Mouse (Mus musculus) right cerebral cortex, postnatal 4 days (tissue): Measurements from ENCODE around the gene Hoxd11.

ENCODE experiments used
- DNase-seq: peaks from one replicate; pipeline ENCODE4 v3.0.0-alpha.2; 2022

Hoxd11 gene

DNA sequence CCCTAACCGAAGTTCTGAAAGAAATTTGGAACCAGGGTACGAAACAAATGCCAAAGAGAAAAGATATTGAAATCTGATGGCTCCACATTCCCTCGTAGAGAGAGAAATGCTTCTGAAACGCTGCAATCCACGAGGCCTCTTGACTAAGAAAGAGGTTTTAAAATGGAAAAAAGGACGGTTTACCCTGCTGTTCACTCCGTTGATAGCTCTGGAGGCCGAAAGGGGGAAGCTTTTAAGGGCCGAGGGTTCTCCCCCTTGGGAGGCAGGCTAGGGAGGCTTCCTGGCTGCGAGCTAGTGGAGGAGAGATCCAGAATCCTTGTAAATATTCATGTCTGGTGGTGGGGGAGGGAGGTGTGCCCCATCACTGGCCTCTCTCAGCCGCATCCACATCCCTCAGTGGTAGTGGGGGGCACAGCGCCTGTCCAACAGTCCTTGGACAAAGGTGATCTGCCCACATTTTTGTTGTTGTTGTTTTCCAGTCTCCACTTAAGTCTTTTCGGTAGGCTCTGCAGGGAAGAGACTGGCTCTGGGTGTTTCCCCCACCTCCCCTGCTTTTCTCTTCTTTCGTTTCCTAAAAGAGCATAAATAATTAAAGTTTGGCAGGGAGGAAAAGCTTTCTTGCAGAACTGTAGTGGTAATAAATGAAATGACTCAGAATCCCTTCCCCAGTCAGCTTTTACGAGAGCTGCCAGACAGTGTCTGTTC is at the start of gene Hoxd11:
Gene Hoxd11 (plus strand): TSS at position 667 of the 705 bp plus-strand sequence.
- no peak for DNase-seq

DNA sequence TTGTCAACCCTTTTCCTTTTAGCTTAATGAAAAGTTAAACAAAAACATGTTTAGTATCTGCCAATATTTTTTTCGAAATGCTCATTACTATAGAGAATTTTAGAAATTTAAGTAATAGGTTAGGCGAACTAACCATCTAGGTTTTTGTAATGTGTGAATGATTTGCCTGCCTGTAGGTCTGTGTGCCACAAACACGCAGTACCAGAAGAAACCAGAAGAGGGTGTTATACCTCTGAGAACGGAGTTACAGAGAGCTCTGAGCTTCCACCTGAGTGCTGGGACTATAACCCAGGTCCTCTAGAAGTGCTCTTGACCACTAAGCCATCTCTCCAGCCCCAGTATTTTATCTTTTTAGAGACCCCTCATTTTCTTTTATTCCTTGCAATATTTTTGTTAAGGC is 43.9 kb upstream of the Hoxd11 start:
- no peak for DNase-seq

DNA sequence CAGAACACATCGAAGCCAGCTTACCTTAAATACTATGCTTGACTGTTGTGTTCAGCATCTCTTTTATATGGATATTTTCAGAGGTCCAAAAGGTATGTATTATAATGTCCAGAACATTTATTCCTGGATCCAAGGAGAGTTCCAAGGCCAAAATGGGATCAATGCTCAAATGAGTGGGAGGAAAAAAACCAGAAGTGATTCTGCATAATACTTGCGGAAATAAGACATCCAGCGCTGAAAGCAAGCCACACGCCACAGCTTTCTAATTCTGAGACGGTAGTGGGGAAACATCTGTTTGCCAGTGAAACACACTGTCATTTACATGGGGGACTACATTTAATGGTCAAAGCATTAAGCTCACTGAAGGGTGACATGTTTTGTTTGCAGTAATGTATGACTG is 36.9 kb upstream of the Hoxd11 start:
- no peak for DNase-seq

DNA sequence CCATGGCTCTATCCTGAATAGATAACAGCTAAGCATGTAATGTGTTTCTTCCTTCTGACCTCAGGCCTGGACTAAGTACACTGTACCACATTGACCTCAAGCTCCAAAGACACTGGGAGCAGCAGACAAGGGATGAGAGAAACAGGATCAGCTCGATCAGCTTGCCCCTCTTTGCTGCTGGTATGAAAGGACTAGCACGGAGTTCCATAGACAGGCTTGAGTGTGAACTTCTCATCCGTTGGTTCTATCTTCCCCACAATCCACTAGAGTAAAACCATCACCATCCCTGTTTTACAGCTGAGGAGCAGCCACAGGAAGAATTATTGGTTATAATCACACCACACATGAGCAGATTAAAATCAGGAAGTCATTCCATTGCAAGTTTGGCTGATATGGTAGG is 33.7 kb upstream of the Hoxd11 start:
- no peak for DNase-seq

DNA sequence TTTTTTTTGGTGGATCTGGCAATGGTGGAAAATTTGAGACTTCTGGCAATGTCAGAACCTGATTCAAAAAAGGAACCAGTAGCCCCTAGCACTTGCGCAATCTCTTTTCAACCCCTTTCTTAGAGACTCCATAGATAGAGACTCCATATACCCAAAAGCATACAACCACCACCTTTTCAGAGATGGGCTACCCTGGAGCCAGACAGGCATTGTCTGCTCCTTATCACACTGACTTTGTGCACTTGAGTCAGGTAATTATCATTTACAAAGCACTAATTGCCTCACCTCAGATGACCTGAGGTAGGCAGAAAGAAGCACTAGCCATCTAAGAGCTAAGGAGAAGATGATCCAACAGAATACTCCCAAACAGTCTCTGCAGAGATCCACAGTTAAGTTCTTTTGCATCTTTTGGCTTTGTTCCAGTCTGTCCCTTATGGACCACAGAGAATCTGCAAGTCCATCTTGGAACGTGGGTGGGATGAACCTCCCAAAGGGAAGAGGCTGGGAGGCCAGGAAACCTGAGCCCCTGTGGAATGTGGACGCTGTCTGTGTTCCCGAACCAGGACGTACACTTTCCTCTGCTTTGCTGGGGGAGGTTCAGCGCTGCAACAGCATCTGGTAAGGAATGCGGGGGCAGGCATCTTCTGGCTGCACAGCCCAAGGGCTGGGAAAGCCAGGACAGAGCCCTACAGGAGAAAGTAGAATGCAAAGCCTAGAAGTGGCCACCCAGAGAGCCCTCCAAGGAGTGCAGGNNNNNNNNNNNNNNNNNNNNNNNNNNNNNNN is 32.1 kb upstream of the Hoxd11 start:
- DNase-seq = no peak

DNA sequence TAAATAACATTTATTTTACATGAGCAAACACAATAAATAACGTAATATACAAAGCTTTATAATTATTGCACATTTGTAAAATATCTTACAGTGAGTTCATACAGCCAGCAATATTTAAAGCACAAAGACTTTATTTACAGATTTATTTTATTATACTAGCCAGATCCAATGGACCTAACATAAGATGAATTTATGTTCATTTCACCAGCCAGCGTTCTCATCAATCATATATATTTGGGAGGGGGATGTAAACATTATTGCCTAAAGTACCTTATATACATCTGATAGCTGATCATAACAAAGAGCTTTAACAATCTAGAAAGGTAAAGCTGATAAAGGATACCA is 26.4 kb upstream of the Hoxd11 start:
- DNase-seq = no peak

DNA sequence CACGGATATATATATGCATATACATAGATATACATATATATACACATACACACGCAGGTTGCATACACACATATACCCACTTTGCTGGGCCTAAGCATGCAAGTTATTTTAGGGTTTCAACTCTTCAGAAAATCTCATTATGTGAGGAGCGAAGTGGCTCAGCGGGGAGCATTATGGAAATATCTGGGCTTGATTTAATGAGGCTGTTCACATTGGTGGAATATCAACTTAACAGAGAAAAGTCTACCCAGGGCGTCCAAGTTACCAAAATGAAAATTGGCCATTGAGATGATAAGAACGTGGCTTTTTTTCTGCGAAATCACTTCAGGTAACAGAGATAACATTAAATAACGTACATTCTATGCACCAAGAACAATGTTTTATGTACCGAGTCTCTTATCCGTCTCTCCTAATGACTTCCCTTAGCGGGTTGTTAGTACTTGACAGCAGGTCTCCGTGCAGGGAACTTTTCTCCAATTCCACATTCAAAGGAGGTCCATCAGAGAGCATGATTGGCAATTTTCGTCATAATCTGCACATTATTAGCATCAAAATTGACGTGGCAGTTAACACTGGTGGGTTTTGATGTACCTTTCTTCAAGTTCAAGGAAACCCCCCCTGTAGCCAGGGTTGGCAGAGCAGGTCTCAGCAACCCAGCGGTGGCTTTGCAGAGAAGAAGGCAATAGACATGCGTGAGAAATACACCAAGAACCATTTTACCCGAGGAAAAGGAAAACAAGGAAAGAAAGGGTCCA is 25.4 kb upstream of the Hoxd11 start:
- DNase-seq = no peak

DNA sequence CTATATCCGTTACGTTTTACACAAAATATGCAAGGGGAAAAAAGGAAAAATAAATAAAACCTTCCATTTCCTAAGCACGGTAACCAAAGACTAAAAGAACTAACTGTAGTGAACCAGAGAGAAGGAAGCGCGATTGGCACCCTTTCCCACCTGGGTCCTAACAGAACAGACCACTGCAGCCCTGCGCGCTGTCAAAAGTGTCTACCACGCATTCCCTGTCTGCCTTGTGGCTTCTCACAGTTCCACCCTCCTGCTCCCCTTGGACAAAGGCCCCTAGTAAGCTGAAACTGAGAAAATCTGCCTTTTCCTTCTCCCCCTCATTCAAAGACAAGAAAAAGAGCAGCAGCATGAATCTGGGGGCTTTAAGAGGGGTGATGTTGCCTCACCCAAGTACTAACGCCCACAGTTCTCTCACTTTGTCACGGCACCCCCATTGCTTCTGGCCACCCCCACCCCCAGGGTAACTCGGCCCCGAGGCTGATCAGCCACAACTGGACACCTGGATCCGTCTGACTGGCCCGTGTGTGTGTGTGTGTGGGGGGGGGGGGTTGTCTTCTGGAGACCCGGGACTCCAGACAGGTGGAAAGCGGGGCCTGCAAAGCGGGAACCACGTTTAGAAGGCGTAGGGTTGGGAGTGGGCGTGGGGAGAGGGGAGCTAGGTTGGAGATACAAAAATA is 24.5 kb upstream of the Hoxd11 start:
- no peak for DNase-seq

DNA sequence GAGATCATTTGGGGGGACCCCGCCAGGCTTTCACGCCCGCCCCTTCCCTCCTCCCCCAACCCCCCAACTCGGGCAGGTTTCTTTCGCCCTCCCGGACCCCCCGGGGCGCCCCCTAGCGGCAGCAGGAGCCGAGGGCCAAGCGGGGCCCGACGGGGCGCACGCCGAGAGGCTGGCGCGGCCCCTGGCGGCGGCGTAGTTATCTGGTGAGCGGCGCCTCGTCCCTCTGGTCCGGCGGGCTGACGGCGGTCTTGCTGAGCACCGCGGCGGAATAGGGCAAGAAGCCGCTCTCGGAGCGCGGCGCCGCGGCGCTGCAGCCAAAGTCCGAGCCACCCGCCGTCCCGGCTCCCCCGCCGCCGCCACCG is 24.0 kb upstream of the Hoxd11 start:
- DNase-seq = peak; percentile 38

DNA sequence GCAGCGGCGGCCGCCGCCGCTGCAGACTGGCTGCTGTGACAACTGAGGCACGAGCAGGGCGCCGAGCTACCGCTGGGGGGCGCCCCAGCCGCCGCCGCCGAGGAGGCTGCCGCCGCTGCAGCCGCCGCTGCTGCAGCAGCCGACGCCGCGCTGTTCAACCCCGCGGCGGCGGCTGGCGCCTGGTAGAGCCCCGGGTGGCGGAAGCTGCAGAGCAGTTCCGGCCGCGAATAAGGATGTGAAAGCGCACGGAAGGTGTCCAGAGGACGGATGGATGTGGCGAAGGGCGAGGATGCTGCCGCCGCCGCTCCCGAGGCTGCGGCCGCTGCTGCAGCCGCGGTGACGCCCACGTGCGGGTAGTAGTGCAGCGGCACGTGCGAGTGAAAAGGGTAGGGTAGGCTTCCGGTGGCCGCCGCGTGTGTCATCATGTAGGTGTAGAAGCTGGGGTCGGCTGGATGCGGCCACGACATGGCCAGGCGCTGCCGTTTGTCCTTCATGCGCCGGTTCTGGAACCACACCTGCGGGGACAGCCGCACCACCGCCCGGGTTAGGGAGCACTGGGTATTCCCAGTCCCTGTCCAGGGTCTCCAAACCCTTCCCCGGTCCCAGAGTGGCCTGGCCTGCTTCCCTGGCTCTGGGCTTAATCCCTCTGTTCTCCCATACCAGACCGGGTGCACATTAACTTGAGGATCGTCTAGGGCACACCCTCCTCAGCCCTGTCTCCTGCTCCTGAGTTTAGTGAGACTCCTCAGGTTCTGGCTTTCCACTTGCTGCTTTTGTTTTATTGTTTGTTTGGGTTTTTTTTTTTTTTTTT is 23.3 kb upstream of the Hoxd11 start:
- DNase-seq = no peak

DNA sequence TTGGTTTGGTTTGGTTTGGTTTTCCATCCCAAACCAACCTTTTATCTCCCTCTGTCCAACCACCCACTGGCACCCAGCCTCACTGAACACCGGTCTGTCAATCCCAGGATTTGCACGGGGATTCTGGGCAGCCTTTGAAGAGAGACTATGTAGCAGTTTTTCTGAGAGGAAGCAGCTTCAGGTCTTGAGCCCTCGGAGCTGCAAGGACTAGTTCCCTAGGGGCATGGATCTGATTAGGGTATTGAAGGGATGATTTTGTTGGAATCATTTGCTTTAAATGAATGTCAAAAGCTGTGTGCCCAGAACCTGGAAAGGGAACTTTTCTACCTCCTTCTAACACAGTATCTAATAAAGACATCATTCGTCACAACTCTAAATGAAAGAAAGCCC is 22.7 kb upstream of the Hoxd11 start:
- DNase-seq = no peak

DNA sequence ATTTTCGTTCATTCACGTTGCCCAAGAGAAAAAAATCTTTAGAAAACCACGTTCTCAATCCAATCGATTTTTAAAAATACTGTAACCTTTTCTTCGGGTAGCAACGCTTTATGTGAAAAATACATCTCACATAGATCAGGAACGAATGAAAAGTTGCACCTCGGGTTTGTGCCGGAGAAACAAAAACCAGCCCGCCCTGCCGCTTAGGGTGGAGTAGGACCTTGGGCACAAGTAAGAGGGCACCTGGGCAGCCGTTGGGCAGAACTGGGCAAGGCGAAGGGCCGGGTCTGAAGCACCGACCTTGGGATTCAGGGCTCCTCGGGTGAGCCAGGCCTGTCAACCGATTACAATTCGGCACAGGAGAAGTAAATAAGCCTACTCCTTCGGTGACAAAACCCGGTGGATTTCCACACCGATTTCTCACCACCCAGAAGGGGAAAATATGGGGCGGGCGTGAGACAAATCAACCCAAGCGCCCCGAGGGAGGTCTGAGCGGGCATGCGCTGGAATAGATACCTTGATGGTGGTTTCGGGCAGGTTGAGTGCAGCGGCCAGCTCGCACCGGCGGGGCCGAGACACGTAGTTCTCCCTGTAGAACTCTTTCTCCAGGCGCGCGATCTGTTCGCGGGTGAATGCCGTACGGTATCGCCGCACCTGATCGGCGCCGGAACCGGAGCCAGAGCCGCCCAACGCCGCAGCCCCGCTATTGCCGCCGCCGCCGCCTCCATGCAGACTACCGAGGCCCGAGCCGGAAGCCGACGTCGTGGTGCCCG is 21.9 kb upstream of the Hoxd11 start:
- no peak for DNase-seq

DNA sequence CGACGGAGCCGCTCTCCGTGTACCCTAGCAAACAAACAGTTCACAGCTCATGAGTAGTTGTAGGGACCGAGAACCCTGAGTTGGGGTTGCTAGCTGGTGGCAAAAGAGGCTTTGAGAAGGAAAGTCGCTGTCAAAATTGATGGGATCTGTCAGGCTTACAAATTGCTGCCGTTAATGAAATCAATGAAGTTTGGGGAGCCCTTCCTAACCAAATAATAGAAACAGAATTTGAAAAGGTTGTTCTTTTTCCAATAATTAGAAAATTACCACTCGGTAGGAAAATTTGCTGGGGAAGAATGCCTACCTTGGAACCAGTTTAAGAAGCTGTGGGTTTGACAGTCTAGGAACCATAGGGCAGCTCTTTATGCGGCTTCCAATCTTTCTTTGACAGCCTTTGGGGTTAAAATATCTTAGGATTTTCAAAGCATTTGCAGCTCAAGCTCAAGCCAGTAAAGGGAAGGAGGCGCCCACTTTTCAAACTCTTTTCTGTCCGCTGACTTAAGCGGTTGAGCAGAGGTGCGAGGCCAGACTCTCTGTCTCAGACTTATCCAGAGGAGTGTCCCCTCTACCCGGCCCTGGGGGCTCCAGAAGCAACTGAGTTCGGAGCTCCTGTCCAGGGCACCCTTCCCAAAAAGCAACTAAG is 21.2 kb upstream of the Hoxd11 start:
- DNase-seq = no peak

DNA sequence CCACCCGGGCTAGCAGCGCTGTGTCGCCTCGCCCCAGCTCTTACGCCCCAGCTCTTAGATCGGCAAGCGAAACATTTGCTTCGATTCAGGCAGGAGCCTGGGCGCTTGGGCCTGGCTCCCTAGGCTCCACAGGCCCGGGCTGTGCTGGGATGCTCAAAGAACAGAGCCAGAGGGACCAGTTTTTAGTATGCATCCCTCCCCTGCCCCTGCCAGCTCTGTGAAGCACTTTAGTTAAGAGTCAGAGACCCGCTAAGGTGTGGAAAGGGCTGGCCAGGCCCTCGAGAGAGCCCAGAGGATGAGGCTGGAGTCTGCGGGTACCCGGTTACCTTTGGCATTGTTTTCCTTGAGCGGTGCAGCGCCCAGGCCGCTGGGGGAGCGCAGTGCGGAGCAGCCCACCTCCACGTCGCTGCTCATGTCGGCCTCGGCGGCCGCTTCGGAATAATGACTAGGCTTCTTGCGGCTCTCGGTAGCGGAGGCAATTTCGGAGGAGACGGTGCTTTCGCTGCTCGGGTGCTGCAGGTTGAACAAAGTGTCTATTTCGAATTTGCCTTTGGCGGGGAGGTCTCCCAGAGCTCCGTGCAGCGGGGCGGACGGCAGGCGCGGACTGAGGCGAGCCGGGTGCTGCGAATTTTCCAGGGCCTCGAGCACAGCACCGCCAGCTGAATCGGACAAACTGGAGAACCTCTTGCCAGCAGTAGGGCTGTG is 20.5 kb upstream of the Hoxd11 start:
- DNase-seq = no peak

DNA sequence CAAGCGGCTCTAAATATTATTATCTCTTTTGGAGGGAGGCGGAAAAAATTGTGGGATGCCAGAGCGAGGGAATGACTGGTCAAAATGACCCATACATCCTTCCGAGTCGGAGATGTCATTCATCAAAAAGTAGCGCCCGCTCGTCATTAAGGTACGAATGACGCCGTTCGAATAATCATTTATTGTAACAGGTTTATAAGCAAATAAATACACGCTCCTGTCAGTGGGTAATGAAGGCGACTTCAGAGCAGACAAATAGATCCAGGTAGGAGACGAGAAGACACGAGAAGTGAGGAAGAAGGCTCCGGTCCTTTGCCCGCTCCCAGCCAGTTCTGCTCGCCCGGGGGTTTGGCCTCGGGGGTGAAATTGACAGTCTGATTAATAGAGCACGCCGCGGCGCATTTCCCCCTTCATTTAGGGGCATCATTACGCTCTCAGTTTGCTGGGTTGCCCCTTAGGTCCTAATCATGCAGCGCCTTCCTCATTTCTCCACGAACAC is 19.8 kb upstream of the Hoxd11 start, which contains the start of gene Evx2:
Gene Evx2 (minus strand): TSS at position 51 of the 499 bp plus-strand sequence.
- no peak for DNase-seq

DNA sequence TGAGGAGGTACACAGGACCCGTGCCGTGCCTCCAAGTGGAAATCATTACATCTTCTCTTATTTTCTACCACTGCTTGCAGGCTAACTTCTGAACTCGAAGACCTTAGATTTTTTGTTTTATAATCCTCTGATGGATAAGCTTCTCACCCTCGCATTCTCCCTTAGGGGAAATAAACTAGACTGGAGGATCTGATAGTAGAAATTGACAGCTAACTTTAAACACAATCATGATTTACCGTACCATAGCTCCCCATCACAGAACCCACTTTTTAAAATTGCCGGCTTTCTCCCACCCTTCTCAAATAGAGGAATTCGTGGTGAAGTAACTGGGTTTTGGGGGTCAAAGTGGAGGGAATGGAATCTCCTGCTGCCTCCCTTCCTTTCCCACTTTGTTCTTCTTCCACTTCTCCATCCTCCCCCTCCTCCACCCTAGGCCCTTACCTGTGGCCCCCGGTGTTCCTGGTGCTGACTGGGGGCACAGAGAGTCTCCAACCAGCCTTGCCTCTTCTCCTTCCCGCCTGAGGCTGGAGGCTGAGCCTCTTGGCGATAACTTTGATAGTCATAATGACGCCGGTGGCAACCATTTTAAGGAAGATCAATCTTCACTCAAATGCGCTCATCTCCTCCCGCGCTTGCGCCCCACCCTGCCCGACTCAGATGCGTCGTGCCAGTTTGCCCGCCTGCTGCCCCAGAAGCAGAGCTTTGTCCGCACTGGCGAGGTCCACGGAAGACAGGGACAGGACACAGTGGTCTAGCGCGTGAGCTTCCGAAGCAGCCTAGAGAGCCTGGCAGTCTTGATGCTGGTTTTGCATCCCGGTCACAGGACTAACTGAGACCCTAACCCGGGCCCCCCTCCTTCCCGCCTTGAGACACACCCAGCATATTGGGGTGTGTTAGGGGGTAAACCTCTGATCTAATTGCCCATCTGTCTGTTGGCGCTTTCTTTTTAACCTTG is 18.7 kb upstream of the Hoxd11 start:
- DNase-seq = no peak

DNA sequence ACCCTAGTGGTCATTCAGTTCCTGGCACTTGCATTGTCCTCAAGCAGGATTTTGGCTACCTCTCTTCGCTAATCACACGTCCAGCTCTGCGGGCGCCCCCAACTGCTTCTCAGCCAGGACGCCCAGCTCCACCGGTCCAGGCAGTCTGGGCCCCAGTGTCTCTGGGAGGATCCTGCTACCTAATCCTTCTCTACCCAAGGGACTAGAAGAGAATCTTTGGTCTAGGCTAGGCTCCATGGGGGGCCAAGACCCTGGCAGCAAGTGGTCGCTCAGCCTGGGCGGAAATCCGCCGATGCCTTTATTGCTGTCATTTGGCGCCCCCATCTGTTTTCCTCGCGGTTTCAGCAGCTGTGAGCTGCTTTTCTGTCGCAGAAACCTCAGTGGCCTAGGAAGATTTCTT is 17.7 kb upstream of the Hoxd11 start:
- DNase-seq = peak; percentile 71

DNA sequence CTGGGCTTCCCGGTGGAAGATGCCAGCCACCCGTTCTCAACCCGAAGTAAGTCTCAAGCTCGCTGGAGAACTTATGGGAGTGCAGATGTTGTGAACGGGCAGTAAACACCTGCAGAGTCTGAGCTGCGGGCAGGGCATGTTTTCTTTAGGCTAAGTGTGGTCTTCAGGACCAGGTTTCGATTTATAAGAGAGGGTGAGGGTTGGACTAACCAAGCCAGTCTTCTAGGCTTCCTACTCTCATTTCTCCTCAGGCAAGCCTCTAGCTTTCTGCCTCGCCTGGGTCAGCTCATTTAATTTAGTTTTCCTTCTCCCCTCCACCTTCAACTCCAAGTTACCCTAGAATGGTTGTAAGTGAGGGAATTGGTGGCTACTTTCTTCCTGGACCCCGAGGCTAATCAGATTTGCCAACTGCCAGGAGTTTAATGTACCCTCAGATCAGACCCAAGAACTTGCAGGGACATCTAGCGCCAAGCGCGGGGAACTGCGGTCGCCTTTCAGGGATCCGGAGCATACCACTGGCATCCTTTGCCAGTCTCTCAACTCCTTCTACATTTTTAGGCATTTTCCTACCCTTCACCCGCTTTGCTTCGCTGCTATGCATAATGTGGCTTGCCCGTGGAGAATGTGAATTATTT is 15.9 kb upstream of the Hoxd11 start:
- DNase-seq = peak; percentile 74

DNA sequence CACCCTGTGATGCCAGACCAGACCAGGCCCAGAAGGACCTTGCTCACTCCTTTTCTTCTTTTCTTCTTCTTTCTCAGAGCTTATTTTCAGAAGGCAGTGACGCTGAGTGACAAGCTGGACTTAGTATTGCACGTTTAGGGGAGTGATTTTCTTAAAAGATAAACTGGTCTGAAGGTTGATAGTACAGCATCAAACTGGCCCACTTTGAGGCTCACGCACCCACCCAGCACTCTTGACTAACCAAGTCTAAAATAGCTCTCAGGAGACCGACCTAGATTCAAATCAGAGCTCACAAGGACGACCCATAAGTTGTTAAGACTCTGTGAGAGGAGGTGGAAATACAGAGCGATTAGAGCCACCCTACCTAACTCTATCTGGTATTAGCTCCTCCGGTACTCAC is 12.9 kb upstream of the Hoxd11 start:
- no peak for DNase-seq
